Mouse (Mus musculus): ENCODE measurements around the gene Bola3. TPM values are rescaled to one million over a fixed set of nuclear protein-coding genes. Genes with fewer than 3 reads are reported as not detected.
A peak's percentile ranks its signal among the peaks of the same experiment; 100 is the strongest.
"Not testable (repeated sequence)": the region's sequence is repeated elsewhere in the genome, so short reads cannot be mapped to it uniquely, and the experiment has no call there.

The Bola3 gene
- polyA plus RNA-seq, 1 experiment: 46.0 TPM

DNA sequence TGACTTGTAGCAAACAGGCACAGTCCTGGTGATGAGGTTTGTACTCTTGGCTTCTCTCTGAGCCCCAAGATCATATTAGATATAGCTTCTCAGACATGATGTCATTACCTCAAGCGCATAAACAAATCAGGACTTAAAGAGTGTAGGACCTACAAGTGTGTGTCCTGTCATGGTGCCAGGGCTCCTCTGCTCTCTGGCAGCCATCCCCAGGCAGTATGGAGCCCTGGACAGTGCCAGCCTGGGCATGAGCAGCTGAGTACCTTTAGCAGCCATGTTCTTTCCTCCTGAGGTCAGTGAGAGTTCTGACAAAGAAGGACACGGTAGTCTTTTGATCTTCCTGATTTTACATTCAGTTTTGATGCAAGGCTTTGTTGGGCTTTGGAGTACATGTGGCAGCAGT is 6.0 kb upstream of the Bola3 start:
- Histone ChIP-seq H3K4me3 (replicated peaks) (no peak overlapping the region), H3K4me1 (peaks cover 3% of the 10 kb centered on the region; the same call in 1 of the 2 replicates), H3K27me3 (replicated peaks) (no peaks in the 10 kb centered on the region), H3K9me3 (no peaks in the 10 kb centered on the region), H3K36me3 (replicated peaks; ENCODE audit: low read length) (peaks cover 71% of the 10 kb centered on the region)
- TF ChIP-seq FLI1 (IDR thresholded peaks at IDR 0.05; ENCODE audit: low read length): no peak
- TF ChIP-seq GATA1 (IDR thresholded peaks at IDR 0.05; ENCODE audit: borderline replicate concordance, low read length): no peak

GRCm38 (mm10) chr6:83345285-83345684 is 3.7 kb upstream of the Bola3 start:
- peaks cover 54% of the 10 kb centered on the region for H3K36me3 ChIP-seq (replicated peaks; ENCODE audit: low read length)
- peaks cover 21% of the 10 kb centered on the region for H3K4me1 ChIP-seq
- H3K4me3 ChIP-seq (replicated peaks); H3K9me3 ChIP-seq; H3K27me3 ChIP-seq (replicated peaks): not testable (repeated sequence)

GRCm38 (mm10) chr6:83347916-83348315 is 1.0 kb upstream of the Bola3 start:
- TF ChIP-seq FLI1 (IDR thresholded peaks at IDR 0.05; ENCODE audit: low read length) (no peak), GATA1 (IDR thresholded peaks at IDR 0.05; ENCODE audit: borderline replicate concordance, low read length) (no peak)
- no peaks in the 10 kb centered on the region for H3K27me3 ChIP-seq (replicated peaks)
- H3K9me3 ChIP-seq: no peaks in the 10 kb centered on the region
- H3K36me3 ChIP-seq (replicated peaks; ENCODE audit: low read length): peaks cover 51% of the 10 kb centered on the region
- no peak overlapping the region for H3K4me3 ChIP-seq (replicated peaks)
- H3K4me1 ChIP-seq: peaks cover 43% of the 10 kb centered on the region

DNA sequence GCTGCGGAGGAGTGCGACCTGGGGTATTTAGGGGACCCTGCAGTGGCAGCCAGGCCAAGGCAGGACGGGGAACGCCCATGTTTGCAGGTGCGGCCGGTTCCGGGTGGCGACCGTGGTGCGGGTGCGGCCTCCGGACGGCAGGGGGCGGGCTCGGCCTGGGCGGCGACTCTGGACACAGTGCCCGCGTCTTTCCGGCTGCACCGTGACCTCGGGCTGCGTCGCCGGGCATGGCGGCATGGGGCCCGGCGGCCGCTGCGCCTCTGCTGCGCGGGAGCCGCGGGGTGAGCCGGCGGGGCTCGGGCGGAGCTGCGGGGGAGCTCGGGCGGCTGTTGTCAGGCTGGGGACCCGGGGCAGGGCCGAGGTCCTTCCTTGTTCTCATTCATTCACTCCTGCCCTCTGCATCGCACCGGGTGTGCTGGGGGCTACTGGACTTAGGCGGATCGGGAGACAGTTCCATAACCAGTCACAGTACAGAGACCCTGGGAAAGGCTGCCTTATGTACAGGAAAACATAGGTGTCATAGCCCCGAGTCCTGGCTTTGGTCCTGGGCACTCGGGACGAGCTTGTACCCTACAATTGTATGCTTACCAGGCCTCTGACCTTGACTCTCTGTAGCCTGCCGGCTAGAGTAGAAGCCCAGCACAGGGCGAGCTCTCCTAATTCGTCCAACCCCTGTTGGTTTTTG is 469 bp downstream of the Bola3 start:
- TF ChIP-seq GATA1 (IDR thresholded peaks at IDR 0.05; ENCODE audit: borderline replicate concordance, low read length): no peak
- TF ChIP-seq FLI1 (IDR thresholded peaks at IDR 0.05; ENCODE audit: low read length): no peak
- Histone ChIP-seq H3K27me3 (replicated peaks) (no peaks in the 10 kb centered on the region), H3K36me3 (replicated peaks; ENCODE audit: low read length) (peaks cover 51% of the 10 kb centered on the region), H3K4me3 (replicated peaks) (peak overlapping the region; percentile 95), H3K4me1 (peaks cover 45% of the 10 kb centered on the region), H3K9me3 (no peaks in the 10 kb centered on the region)

- no peaks in the 10 kb centered on the region for H3K27me3 ChIP-seq (replicated peaks)
- peaks cover 58% of the 10 kb centered on the region for H3K36me3 ChIP-seq (replicated peaks; ENCODE audit: low read length)
- peaks cover 47% of the 10 kb centered on the region for H3K4me1 ChIP-seq
- TF ChIP-seq GATA1 (IDR thresholded peaks at IDR 0.05; ENCODE audit: borderline replicate concordance, low read length): no peak
- TF ChIP-seq FLI1 (IDR thresholded peaks at IDR 0.05; ENCODE audit: low read length): no peak
- H3K4me3 ChIP-seq (replicated peaks): peak overlapping the region; percentile 95
- H3K9me3 ChIP-seq: no peaks in the 10 kb centered on the region
Measured at GRCm38 (mm10) chr6:83350172-83350571, 1.2 kb downstream of the Bola3 start.

- TF ChIP-seq FLI1 (IDR thresholded peaks at IDR 0.05; ENCODE audit: low read length) (no peak), GATA1 (IDR thresholded peaks at IDR 0.05; ENCODE audit: borderline replicate concordance, low read length) (no peak)
- H3K36me3 ChIP-seq (replicated peaks; ENCODE audit: low read length): peaks cover 65% of the 10 kb centered on the region
- H3K4me3 ChIP-seq (replicated peaks): no peak overlapping the region
- no peaks in the 10 kb centered on the region for H3K27me3 ChIP-seq (replicated peaks)
- no peaks in the 10 kb centered on the region for H3K9me3 ChIP-seq
- H3K4me1 ChIP-seq: peaks cover 50% of the 10 kb centered on the region
Measured at GRCm38 (mm10) chr6:83350851-83351405, 2.0 kb downstream of the Bola3 start.

DNA sequence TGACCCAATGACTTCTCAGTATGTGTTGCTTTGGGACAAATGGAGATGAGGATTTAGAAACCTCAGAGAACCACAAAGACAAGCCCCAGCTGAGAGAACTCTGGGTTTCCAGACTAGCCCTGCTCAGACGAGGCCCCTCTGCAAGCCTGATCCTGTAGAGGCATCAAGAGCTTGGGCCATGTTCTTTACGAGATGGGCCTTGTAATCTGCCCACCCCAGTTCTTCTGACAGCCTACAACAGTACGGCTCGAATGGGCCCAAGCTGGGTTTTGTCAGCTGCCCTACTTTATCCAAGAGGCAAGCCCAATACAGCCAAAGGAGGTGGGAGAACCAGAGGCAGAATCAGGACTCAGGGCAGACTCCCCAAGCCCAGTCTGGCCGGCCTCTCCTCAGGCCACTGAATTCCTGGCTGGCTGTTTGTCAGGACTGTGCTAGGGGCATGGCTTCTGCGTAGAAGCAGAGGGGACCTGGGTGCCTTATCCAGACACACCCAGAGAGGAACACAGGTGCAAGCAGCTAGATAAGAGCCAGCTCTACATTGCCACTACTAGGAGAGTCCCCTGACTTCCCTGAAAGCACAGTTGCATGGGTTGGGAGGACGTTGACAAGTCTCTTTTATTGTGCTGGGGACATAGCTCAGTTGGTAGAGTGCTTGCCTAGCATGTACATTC is 2.7 kb downstream of the Bola3 start:
- no peak overlapping the region for H3K4me3 ChIP-seq (replicated peaks)
- no peaks in the 10 kb centered on the region for H3K9me3 ChIP-seq
- peaks cover 71% of the 10 kb centered on the region for H3K36me3 ChIP-seq (replicated peaks; ENCODE audit: low read length)
- no peaks in the 10 kb centered on the region for H3K27me3 ChIP-seq (replicated peaks)
- TF ChIP-seq FLI1 (IDR thresholded peaks at IDR 0.05; ENCODE audit: low read length): no peak
- TF ChIP-seq GATA1 (IDR thresholded peaks at IDR 0.05; ENCODE audit: borderline replicate concordance, low read length): no peak
- peaks cover 54% of the 10 kb centered on the region for H3K4me1 ChIP-seq

DNA sequence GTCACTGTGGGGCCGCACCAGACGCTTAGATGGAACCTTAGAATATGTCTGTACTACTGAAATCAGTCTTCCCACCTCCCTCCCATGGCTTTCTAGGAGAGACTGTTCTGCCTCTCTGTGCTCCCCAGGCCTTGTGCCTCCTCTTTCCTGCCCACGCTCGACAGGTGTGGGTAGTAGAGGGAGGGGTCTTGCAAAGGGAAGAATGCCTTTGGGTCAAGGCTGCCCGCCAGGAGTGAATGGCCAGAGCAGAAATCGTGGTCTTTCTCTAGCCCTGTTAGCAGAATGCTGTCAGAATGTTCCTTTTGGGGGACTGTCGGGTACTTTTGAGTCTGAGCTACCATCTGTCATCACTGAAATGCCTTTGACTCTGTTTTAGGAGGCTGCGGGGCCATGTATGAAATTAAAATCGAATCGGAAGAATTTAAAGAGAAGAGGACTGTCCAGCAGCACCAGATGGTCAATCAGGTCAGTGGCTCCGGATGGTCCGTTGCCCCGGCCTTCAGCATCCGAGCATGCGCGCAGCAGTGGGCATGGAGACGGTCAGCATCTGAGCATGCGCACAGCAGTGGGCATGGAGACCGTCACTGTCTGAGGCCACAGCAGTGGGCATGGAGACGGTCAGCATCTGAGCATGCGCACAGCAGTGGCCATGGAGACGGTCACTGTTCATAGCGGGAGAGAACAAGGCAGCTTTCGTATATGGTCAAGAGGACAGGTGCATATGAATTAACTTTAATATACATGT is 3.9 kb downstream of the Bola3 start:
- H3K36me3 ChIP-seq (replicated peaks; ENCODE audit: low read length): peaks cover 77% of the 10 kb centered on the region
- peaks cover 64% of the 10 kb centered on the region for H3K4me1 ChIP-seq
- H3K27me3 ChIP-seq (replicated peaks): no peaks in the 10 kb centered on the region
- no peaks in the 10 kb centered on the region for H3K9me3 ChIP-seq
- TF ChIP-seq GATA1 (IDR thresholded peaks at IDR 0.05; ENCODE audit: borderline replicate concordance, low read length) (peak; percentile 11; the same call in 1 of the 3 replicates), FLI1 (IDR thresholded peaks at IDR 0.05; ENCODE audit: low read length) (no peak)
- peak overlapping the region; percentile 50 for H3K4me3 ChIP-seq (replicated peaks)

DNA sequence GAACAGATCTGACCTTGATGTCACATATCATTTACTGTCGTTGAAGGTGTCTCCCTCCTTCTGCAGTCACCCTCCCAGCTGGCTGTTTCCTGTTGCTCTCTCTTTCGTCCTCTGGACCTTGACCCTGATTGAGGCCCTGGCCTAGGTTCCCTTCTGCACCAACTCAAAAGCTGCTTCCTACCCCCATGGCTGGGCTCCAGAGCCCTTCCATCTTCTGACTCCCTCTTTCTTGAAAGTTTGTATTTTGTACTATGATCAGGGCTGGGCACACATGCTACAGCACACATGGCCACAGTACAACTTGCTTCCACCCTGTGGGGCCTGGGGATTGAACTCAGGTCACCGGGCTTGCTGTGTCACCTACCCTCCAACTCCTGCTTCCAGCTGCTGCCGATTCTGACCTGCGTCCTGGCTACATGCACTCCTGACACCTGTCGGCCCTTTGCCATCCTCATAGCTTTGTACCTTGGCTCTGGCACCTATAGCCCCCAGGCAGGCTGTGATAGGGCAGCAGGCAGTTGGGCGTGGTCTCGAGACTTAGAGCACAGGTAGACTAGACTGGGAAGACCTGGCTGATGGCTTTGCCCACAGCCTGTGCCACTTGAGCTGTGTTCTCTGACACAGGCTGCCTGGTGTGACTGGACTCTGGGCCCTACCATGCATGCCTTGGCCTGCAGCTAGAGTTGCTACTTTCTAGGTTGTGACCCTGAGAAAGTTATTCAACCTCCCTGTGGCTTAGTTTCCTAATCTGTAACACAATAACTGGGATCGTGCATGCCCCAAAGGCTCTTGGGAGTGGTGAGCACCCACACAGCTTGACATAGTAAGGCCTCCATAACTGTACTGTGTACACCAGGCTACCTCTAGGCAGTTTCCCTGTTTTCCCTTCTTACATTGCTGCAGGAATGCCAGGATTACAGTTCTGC is 6.2 kb downstream of the Bola3 start:
- Histone ChIP-seq H3K4me1 (peaks cover 46% of the 10 kb centered on the region), H3K4me3 (replicated peaks) (no peak overlapping the region), H3K9me3 (no peaks in the 10 kb centered on the region), H3K36me3 (replicated peaks; ENCODE audit: low read length) (peaks cover 91% of the 10 kb centered on the region), H3K27me3 (replicated peaks) (no peaks in the 10 kb centered on the region)
- TF ChIP-seq GATA1 (IDR thresholded peaks at IDR 0.05; ENCODE audit: borderline replicate concordance, low read length) (no peak), FLI1 (IDR thresholded peaks at IDR 0.05; ENCODE audit: low read length) (no peak)

Data from megakaryocyte, embryonic 14.5 days (primary cell).